Mouse (Mus musculus) embryonic fibroblast, embryonic 13.5 days (primary cell): Measurements from ENCODE around the gene Fam71d.

Source experiments
- CTCF ChIP-seq: IDR thresholded peaks from 2 replicates; pipeline ENCODE4 v1.5.1; 2011; ENCODE audit warnings: mild to moderate bottlenecking, control low read depth, low read length, moderate library complexity, borderline replicate concordance; ENCODE audit not compliant: insufficient read depth
- POLR2A ChIP-seq: IDR thresholded peaks from 2 replicates; pipeline ENCODE4 v1.6.1; 2011; ENCODE audit warnings: low read depth, mild to moderate bottlenecking, control low read depth, low read length, moderate library complexity

DNA sequence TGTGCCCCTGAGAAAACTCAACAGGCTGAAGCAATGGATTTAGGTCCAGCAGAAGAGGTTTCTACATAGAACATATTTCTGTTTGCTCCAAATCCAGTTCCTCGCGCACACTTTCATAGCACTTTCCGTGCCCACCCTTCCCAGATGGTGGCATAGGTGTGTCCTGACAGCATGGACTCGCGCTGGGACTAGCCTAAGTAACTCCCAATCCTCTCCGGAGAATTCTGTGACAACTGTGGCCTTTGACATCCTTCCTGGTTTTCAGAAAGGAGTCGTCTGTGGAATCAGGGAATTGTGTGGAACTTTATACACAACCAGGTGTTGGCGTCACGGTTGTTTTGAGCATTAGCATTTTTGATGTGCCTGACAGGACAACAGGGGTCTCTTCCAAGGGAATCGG, 56.8 kb downstream of the Fam71d start:
- TF ChIP-seq CTCF (no peak), POLR2A (no peak)
